Mouse (Mus musculus): ENCODE results near the gene Cherp.

DNA sequence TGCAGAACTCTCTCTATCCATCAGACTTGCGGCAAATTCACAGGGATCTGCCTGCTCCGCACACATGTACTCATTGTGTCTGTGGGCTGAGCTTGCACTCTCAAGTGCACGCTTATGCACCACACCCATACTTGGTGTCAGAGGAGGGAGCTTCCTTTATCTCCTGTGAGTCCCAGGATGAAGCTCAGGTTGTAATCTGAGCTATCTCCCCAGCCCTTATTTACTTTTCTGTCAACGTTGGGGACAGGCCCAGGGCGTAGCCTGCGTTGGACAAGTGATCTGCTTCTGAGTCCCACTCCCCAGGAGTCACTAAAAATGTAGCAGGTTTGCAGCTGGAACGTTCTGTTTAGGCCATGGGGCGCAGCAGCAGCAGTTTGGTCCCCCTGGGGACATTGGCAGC lies 23.5 kb downstream of the Cherp start:
- TF ChIP-seq CTCF (IDR thresholded peaks at IDR 0.05; ENCODE audit: low read depth) (no peak), EP300 (IDR thresholded peaks at IDR 0.05; ENCODE audit: low read depth) (no peak)
